Mouse (Mus musculus): Measurements from ENCODE around the gene Usp13. TPM values are rescaled to one million over a fixed set of nuclear protein-coding genes. Genes with fewer than 3 reads are reported as not detected.

Gene Usp13
- polyA plus RNA-seq, 1 experiment = 0.11 TPM

DNA sequence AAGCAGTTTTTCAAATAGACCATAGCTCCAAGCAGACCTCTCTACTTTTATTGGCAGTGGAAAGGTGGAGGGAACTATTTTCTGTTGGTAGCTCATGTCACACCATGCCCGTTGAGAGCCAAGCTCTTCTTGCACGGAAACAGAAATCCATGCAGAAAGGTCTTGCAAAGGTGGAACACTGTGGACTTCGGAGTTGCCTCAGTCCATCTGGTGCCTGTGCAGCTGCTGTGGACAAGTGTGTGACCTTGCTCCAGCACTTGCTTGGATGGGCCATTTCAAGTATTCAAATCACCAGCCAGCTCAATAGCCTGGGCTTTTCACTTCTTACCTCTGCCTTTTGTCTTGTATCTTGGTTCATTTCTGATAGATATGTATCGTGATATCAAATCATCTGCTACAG is 72.8 kb downstream of the Usp13 start:
- H3K4me3 ChIP-seq (ENCODE audit: control insufficient read depth, low read depth, low read length) = no peak overlapping the region
- TF ChIP-seq POLR2A (IDR thresholded peaks at IDR 0.05; ENCODE audit: control insufficient read depth, low read depth, low read length) (no peak), CTCF (IDR thresholded peaks at IDR 0.05; ENCODE audit: control insufficient read depth, insufficient read depth, insufficient replicate concordance, low read depth, low read length) (no peak)

DNA sequence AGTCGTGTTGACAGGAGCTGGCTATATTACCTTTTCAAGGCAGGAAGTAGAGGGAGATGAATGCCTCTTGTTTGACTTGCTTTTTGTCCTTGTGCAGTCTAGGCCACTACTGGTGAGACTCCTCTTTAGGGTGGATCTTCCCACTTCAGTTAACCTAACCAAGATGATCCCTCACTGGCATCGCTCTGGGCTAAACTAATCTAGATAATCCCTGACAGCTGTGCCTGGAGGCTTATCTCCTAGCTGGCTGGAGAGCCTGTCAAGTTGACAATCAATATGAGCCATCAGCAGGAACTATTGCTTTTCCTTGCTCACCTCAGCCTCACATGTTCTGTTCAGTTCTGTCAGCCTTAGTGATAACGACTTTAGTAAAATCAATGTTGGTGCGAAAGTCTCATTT is 86.1 kb downstream of the Usp13 start:
- no peak overlapping the region for H3K27ac ChIP-seq (ENCODE audit: control insufficient read depth, insufficient read depth, low read depth, low read length)
- H3K36me3 ChIP-seq (ENCODE audit: control insufficient read depth, insufficient read depth, low read length) = no peaks in the 10 kb centered on the region
- H3K4me1 ChIP-seq (ENCODE audit: control insufficient read depth, insufficient read depth, low read length) = no peaks in the 10 kb centered on the region
- H3K27me3 ChIP-seq (ENCODE audit: control insufficient read depth, insufficient read depth, low read length) = no peaks in the 10 kb centered on the region
- H3K4me3 ChIP-seq (ENCODE audit: control insufficient read depth, low read depth, low read length) = no peak overlapping the region
- no peak for TF ChIP-seq POLR2A (IDR thresholded peaks at IDR 0.05; ENCODE audit: control insufficient read depth, low read depth, low read length)
- TF ChIP-seq CTCF (IDR thresholded peaks at IDR 0.05; ENCODE audit: control insufficient read depth, insufficient read depth, insufficient replicate concordance, low read depth, low read length) = no peak

More for the DNA sequence above, 72.8 kb downstream of the Usp13 start:
- H3K27me3 ChIP-seq (ENCODE audit: control insufficient read depth, insufficient read depth, low read length) = no peaks in the 10 kb centered on the region
- H3K27ac ChIP-seq (ENCODE audit: control insufficient read depth, insufficient read depth, low read depth, low read length) = no peak overlapping the region
- no peaks in the 10 kb centered on the region for H3K4me1 ChIP-seq (ENCODE audit: control insufficient read depth, insufficient read depth, low read length)
- no peaks in the 10 kb centered on the region for H3K36me3 ChIP-seq (ENCODE audit: control insufficient read depth, insufficient read depth, low read length)

DNA sequence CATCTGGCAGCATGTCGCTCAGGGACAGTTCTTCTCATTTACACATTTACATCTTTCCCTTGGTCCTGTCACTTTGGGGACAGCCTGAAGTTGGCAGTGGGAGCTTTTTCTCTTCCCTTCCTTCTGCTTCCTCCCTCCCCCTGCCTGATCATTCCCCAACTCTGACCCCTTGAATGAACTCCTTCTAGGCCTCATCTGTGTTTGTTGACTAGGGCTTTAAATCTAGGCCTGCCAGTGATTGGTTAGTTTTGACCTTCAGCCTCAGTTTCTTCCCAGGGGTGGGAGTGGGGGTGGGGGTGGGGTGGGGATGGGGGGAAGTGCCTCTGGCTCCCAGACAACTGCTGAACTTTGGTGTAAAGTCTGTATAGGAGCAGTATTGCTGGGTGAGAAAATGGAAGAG is 87.3 kb downstream of the Usp13 start:
- Histone ChIP-seq H3K27ac (ENCODE audit: control insufficient read depth, insufficient read depth, low read depth, low read length) (no peak overlapping the region), H3K4me3 (ENCODE audit: control insufficient read depth, low read depth, low read length) (no peak overlapping the region), H3K4me1 (ENCODE audit: control insufficient read depth, insufficient read depth, low read length) (no peaks in the 10 kb centered on the region), H3K27me3 (ENCODE audit: control insufficient read depth, insufficient read depth, low read length) (no peaks in the 10 kb centered on the region), H3K36me3 (ENCODE audit: control insufficient read depth, insufficient read depth, low read length) (no peaks in the 10 kb centered on the region)
- TF ChIP-seq POLR2A (IDR thresholded peaks at IDR 0.05; ENCODE audit: control insufficient read depth, low read depth, low read length) = no peak
- TF ChIP-seq CTCF (IDR thresholded peaks at IDR 0.05; ENCODE audit: control insufficient read depth, insufficient read depth, insufficient replicate concordance, low read depth, low read length) = no peak

DNA sequence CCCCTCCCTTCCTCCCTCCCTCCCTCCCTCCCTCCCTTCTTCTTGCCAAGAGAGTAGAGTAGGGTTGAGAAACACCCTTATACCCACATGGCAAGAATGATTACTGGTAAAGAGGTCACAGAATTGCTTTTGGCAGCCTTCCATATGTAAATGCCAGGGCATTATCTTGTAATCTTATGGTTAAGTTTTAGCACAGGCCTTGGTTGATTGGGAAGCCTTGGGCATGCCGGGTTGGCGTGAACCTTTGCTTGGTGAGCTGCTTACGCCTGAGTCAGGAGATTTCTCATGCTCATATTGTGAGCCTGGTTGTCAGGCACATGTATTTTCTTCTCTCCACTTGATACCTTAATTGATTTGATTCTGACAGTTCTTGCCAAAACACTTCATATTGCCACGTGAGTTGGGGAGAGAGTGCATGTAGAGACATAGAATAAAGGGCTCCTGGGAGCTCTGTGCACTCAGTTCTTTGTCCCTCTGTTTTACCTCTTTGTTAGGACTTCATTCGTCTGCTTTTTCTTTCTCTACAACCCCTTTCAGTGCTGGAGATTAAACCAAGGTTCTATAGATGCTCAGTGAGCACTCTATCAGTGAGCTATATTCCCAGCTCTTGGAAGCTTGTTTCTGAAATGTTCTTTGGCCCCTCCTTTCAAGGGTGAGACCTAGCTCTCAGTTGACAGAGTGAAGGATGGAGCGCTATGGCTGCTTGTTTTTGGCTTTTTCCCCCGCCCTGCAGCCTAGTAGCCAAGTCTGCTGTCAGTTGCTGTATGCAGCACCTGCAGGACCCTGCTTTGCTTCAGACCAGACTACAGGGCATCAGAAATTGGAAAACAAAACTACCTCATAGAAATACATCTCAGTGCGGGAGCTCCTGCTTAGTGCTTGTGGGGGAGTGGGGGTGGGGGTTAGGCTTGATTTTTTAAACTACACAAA is 88.8 kb downstream of the Usp13 start:
- no peak overlapping the region for H3K27ac ChIP-seq (ENCODE audit: control insufficient read depth, insufficient read depth, low read depth, low read length)
- H3K36me3 ChIP-seq (ENCODE audit: control insufficient read depth, insufficient read depth, low read length) = no peaks in the 10 kb centered on the region
- TF ChIP-seq CTCF (IDR thresholded peaks at IDR 0.05; ENCODE audit: control insufficient read depth, insufficient read depth, insufficient replicate concordance, low read depth, low read length) = no peak
- TF ChIP-seq POLR2A (IDR thresholded peaks at IDR 0.05; ENCODE audit: control insufficient read depth, low read depth, low read length) = no peak

DNA sequence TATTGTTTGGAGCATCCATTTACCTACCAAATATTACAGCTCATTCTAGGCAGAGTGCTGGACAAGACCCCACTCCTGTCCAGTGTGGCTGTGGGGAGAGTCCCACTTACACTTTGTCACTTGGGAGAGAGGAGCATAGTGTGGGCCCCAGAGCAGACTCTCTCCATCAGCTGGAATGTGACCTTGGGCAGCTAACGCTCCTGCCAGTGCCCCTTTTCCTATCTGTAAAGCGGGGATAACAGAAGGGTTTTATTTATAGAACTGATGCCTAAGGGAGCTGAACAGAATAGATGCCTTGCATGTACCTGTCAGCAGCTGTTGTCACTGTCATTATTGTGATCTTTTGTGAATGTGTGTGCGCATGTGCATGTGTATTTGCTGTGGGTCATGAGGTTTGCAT is 91.1 kb downstream of the Usp13 start:
- H3K4me1 ChIP-seq (ENCODE audit: control insufficient read depth, insufficient read depth, low read length) = no peaks in the 10 kb centered on the region
- TF ChIP-seq POLR2A (IDR thresholded peaks at IDR 0.05; ENCODE audit: control insufficient read depth, low read depth, low read length) (no peak), CTCF (IDR thresholded peaks at IDR 0.05; ENCODE audit: control insufficient read depth, insufficient read depth, insufficient replicate concordance, low read depth, low read length) (no peak)

More for the DNA sequence above, 88.8 kb downstream of the Usp13 start:
- Histone ChIP-seq H3K27me3 (ENCODE audit: control insufficient read depth, insufficient read depth, low read length) (no peaks in the 10 kb centered on the region), H3K4me3 (ENCODE audit: control insufficient read depth, low read depth, low read length) (no peak overlapping the region), H3K4me1 (ENCODE audit: control insufficient read depth, insufficient read depth, low read length) (no peaks in the 10 kb centered on the region)

DNA sequence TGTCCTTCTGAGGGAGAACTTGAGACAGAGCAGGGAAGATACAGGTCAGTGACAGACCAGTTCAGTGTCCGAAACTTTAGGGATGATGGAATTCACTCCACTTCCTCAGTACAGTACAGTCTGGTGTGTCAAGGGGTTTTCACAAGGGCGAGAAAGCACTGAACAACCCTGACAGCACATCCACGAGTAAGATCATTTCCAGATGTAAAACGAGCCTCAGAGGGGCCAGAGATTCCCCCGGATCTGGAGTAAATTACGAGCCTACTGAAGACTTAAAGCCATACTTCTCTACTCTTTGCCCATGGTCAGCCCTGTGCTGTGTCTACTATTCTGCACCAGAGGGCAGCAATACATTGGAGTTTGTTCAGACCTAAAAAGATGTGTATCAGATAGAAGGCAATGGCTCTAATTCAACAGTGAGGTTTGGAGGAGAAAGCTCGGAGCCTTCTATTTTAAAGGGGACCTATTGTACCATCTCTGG is 92.8 kb downstream of the Usp13 start:
- Histone ChIP-seq H3K27me3 (ENCODE audit: control insufficient read depth, insufficient read depth, low read length) (no peaks in the 10 kb centered on the region), H3K4me1 (ENCODE audit: control insufficient read depth, insufficient read depth, low read length) (no peaks in the 10 kb centered on the region), H3K36me3 (ENCODE audit: control insufficient read depth, insufficient read depth, low read length) (no peaks in the 10 kb centered on the region), H3K27ac (ENCODE audit: control insufficient read depth, insufficient read depth, low read depth, low read length) (no peak overlapping the region), H3K4me3 (ENCODE audit: control insufficient read depth, low read depth, low read length) (no peak overlapping the region)
- no peak for TF ChIP-seq CTCF (IDR thresholded peaks at IDR 0.05; ENCODE audit: control insufficient read depth, insufficient read depth, insufficient replicate concordance, low read depth, low read length)
- no peak for TF ChIP-seq POLR2A (IDR thresholded peaks at IDR 0.05; ENCODE audit: control insufficient read depth, low read depth, low read length)

More for the DNA sequence above, 91.1 kb downstream of the Usp13 start:
- Histone ChIP-seq H3K27me3 (ENCODE audit: control insufficient read depth, insufficient read depth, low read length) (no peaks in the 10 kb centered on the region), H3K27ac (ENCODE audit: control insufficient read depth, insufficient read depth, low read depth, low read length) (no peak overlapping the region), H3K4me3 (ENCODE audit: control insufficient read depth, low read depth, low read length) (no peak overlapping the region), H3K36me3 (ENCODE audit: control insufficient read depth, insufficient read depth, low read length) (no peaks in the 10 kb centered on the region)

DNA sequence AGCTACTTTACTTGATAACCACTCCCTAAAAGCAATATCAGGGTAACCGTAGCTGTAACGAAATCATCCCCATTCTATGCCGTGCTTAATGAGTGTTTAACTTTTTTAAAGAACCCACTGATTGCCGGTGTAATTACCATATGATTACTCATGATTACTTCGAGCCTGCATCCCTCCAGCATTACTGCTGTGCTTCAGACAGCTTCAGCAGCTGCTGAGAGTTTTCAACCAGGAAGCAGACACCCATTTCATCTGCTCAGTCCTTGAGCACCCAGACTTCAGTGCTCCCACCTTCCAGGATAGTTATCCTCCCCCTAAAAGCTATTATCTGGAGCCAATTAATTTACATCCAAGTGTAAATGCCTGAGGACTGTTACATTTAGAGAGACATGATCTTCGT is 106.8 kb downstream of the Usp13 start:
- H3K27ac ChIP-seq (ENCODE audit: control insufficient read depth, insufficient read depth, low read depth, low read length) = no peak overlapping the region
- no peaks in the 10 kb centered on the region for H3K27me3 ChIP-seq (ENCODE audit: control insufficient read depth, insufficient read depth, low read length)
- no peak overlapping the region for H3K4me3 ChIP-seq (ENCODE audit: control insufficient read depth, low read depth, low read length)
- no peak for TF ChIP-seq CTCF (IDR thresholded peaks at IDR 0.05; ENCODE audit: control insufficient read depth, insufficient read depth, insufficient replicate concordance, low read depth, low read length)
- TF ChIP-seq POLR2A (IDR thresholded peaks at IDR 0.05; ENCODE audit: control insufficient read depth, low read depth, low read length) = no peak
- H3K4me1 ChIP-seq (ENCODE audit: control insufficient read depth, insufficient read depth, low read length) = no peaks in the 10 kb centered on the region
- H3K36me3 ChIP-seq (ENCODE audit: control insufficient read depth, insufficient read depth, low read length) = no peaks in the 10 kb centered on the region

All from testis, adult 2 months (tissue).